Mouse (Mus musculus) embryonic fibroblast, embryonic 13.5 days (primary cell): Measurements from ENCODE around the gene Frat1.

Experiments used
- CTCF ChIP-seq: IDR thresholded peaks from 2 replicates; pipeline ENCODE4 v1.5.1; 2011; ENCODE audit warnings: mild to moderate bottlenecking, control low read depth, low read length, moderate library complexity, borderline replicate concordance; ENCODE audit not compliant: insufficient read depth
- POLR2A ChIP-seq: IDR thresholded peaks from 2 replicates; pipeline ENCODE4 v1.6.1; 2011; ENCODE audit warnings: low read depth, mild to moderate bottlenecking, control low read depth, low read length, moderate library complexity

DNA sequence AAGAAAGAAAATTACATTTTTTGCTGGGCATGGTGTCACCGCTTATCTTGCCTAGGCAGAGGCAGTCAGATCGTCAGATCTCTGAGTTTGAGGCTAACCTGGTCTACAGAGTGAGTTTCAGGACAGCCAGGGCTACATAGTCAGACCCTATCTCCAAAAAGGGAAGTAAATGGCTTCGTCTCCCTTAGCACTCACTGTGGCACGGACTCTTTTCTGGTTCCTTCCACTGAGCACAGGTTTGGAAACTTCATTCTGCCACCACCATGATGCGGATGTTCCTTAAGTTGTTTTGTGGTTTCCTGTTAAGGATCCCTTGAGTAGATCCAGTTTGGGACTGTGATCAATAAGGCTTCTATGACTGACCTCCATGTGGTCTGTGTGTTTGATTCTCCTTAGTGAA, 4.8 kb upstream of the Frat1 start:
- no peak for TF ChIP-seq POLR2A
- no peak for TF ChIP-seq CTCF
